Mouse (Mus musculus) urinary bladder, adult 2 months (tissue): ENCODE results near the gene Inca1. TPM values are rescaled to one million over a fixed set of nuclear protein-coding genes. Genes with fewer than 3 reads are reported as not detected.

ENCODE experiments used
- DNase-seq: peaks from one replicate; pipeline ENCODE4 v3.0.0; 2022; ENCODE audit warnings: low spot score
- polyA plus RNA-seq: library from polyadenylated mRNA; depleted of rRNA; stranded (reverse); fragments of >200 nt; gene quantifications from 2 replicates; pipeline ENCODE4 v1.2.3, GENCODE M21; 2012

Gene Inca1
- polyA plus RNA-seq, 1 experiment = 5.1 TPM

DNA sequence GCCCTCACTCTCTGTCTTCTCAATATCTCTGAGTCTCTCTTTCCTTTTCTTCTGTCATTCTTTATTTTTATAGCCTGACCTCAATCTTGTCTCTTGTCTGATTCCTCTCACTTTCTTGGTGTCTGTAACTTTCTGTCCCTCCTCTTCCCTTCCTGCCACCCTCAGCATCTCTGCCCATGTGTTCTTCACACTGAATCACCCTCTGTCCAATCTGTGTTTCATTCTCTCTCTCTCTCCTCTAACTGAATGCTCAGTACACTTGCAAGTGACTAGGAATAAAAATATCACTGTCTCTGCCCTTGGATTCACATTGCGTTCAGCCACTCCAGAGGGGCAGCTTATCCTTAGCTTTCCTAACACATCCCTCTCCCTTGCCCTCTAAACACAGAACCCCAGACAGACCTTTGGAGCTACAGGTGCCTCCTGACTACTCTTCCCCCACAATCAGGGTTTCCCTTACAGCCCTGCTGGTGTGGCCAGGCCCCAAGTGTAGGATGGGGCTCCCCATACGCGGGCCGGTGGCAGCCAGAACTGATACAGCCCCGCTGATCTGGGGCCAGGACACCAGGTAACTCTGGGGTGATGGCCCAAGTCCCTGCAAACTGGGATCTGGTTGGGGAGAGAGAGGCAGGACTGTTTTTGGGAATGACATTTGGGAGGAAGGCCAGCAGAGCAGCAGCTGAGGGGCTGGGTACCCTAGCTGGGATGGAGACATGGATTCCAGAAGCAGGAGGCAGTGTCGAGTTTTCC is 2.2 kb upstream of the Inca1 start:
- no peak for DNase-seq

DNA sequence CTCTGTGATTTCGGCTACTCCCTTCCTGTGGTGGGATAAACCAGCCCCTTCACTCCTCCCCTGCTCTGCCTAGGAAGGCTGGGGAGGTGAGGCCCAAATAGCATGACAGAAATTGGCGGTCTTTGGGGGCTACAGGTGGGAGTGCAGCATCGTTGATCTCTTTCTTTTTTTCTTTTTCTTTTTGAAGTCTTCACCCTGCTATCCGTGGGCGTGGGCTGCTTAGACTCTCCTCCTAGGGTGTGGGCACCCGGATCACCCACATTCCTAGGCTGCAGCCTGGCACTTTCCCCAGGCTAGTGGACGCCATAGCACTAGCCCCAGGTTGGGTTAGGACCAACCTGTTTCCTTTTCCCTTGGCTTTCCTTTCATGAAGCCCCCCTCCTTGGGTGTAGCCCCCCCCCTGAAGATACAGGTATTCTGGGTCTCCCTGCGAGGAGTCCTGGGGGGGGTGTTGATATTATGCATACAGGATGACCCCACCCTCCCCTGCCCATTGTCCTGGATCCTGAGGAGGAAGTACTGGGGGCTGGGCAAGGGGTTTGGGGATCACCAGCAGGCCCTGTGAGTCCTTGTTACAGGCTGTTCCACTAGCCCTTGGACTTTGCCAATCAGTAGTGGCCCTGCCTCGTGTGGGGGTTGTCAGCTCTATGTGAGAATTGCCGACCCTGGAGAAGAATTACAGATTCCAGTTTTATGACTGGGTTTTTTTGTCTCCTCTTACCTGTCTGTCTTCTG is 1.4 kb upstream of the Inca1 start:
- no peak for DNase-seq

DNA sequence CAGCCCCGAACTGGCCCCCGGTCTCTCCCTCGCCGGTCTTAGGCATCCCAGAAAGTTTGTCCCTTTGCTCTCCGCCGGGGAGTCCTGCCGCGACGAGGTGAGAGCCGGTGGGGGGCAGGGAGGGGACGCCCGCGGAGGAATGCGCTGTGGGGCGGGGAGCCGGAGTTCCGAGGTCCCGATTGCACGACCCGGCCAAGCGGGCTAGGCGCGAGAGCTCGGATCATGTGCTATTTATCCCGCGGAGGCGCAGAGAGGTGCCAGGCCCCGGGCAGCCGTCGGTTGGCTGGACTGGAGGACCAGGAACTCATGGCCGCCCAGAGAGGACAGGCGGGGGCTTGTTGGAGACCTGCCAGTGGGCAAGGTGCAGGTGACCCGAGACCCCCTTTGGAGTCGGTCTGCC is 658 bp upstream of the Inca1 start:
- peak; percentile 78 for DNase-seq

DNA sequence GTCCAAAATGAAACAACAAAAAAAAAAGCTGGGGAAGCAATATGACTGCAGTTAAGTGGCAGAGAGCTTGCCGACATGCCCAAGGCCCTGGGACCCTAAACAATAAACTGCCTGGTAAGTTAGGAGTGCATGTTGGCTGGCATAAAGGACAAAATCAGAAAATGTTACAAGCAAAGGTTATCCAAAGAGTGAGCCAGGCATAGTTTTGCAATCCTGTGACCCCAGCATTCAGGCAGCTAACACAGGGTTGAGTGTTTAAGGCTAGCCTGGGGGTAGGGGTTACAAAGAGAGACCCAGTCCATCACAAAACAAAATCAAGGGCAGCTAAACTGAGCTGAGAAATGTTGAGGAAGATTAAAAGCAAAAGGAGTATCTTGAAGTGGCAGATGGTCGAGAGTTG is 904 bp downstream of the Inca1 start:
- DNase-seq = no peak

- DNase-seq = no peak
These were observed 2.6 kb downstream of the Inca1 start for GRCm38 (mm10) chr11:70697376-70697775.

- DNase-seq = no peak
These were observed 6.5 kb downstream of the Inca1 start for GRCm38 (mm10) chr11:70693504-70693903.

GRCm38 (mm10) chr11:70689578-70689977 is 10.4 kb downstream of the Inca1 start:
- DNase-seq = no peak

- DNase-seq = no peak
These were observed 11.6 kb downstream of the Inca1 start for GRCm38 (mm10) chr11:70688372-70688771.

DNA sequence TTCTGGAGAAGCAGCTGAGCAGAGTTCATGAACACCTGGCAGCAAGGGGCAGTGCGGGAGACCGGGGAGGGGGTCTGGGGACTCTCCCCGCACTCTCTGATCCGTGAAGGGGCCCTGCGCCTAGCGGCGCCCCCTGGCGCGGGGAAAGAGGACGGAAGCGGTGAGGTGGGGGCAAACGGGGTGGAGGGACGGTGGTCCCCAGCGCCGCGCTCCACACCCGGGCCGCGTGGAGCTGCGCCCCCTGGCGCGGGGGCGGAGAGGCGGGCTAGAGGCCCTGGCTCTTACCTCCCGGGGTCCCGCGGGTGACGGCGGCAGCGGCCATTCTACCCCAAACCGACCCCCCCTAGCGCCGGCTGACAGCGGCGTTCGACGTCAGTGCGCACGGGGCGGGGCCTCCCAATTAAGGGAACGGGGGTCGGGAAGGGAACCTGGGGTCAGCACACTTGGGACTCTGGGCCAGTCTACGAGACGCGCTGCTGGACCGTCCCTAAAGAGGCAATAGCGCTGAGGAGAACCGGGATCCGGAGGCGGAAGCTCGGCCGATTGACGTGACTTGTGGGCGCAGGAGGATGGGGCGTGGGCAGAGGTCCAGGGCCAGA is 12.3 kb downstream of the Inca1 start, which contains the start of gene Camta2:
TSS of gene Camta2 (minus strand) at position 505 of the 599 bp plus-strand sequence.
- DNase-seq = peak; percentile 85

GRCm38 (mm10) chr11:70686901-70687566 is 12.9 kb downstream of the Inca1 start:
- no peak for DNase-seq

DNA sequence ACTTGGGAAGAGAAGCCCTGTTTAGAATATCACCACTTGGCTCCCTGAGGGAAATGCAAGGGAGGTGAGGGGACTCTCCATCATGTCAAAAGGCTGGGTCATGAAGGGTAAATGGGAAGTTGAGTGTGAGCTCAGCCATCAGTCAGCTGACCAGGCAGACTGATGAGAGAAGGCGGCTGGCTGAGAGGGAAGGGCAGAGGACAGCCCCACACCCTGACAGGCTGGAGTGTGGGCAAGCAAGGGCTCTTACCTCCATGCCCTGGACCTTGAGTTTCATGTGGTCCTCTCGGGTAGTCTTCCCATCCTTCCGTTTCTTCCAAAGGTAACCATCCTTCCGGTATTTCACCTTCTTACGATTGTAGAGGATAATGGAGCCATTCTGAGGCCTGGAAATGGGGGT is 16.3 kb downstream of the Inca1 start:
- DNase-seq = no peak

GRCm38 (mm10) chr11:70681897-70682581 is 17.9 kb downstream of the Inca1 start:
- DNase-seq = no peak

- no peak for DNase-seq
These were observed 18.8 kb downstream of the Inca1 start for GRCm38 (mm10) chr11:70681170-70681569.

DNA sequence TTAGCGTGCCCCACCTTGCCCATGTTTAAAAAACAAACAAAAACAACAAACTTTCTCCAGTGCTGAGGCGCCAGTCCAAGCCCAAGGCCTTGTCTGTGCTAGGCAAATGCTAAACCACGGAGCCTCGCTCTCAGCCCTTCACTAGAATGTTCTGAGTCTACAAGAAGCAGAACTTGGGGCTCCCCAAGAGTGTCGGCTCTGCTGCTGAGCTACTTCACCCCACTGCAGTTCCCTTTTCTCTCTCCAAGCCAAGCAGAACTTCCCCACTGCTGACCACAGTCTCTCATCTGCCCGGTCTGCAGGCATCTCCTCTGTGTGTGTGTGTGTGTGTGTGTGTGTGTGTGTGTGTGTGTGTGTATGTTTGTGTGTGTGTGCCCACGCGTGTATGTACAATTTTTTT is 20.1 kb downstream of the Inca1 start:
- no peak for DNase-seq

DNA sequence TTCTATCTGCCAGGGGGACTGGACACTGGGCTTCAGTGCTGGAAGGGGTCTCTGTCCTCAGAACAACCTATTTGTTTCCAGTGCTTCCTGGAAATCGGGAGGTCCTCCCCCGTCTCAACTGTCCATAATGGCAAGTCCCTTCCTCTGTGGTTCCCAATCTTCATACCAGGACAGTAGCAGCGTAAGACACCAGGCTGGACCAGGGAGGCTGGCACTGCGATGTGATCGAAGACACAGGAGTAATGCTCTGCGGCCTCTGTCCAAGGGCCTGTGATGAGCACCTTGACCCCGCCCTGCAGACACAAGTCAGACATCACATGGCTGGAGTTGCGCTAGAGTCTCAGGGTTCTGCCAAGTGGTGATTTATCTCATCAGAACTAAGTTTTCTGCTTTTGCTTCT is 20.6 kb downstream of the Inca1 start:
- no peak for DNase-seq

- no peak for DNase-seq
These were observed 21.4 kb downstream of the Inca1 start for GRCm38 (mm10) chr11:70678576-70678975.

DNA sequence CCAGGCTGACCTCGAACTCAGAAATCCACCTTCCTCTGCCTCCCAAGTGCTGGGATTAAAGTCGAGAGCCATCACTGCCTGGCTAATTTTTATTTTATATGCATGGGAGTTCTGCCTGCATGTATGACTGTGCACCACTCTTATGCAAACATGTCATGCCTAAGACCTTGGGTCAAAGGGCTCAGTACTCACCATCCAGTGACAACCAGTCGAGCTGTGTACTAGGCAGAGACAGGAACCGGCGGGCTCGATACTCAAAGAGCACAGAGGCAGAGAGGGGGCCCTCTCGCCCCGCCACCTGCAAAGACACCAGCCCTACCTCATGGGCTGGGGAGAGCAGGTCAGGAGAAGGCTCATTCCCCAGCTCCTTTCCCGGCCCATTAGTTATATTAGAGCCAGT is 21.9 kb downstream of the Inca1 start:
- no peak for DNase-seq

- DNase-seq = no peak
These were observed 25.5 kb downstream of the Inca1 start for GRCm38 (mm10) chr11:70674501-70674900.

GRCm38 (mm10) chr11:70674014-70674413 is 25.9 kb downstream of the Inca1 start:
- DNase-seq = no peak

GRCm38 (mm10) chr11:70671333-70672047 is 28.5 kb downstream of the Inca1 start:
- no peak for DNase-seq

GRCm38 (mm10) chr11:70670483-70670882 is 29.5 kb downstream of the Inca1 start:
- DNase-seq = no peak
